Mouse (Mus musculus): ENCODE results near the gene Flot1.

DNA sequence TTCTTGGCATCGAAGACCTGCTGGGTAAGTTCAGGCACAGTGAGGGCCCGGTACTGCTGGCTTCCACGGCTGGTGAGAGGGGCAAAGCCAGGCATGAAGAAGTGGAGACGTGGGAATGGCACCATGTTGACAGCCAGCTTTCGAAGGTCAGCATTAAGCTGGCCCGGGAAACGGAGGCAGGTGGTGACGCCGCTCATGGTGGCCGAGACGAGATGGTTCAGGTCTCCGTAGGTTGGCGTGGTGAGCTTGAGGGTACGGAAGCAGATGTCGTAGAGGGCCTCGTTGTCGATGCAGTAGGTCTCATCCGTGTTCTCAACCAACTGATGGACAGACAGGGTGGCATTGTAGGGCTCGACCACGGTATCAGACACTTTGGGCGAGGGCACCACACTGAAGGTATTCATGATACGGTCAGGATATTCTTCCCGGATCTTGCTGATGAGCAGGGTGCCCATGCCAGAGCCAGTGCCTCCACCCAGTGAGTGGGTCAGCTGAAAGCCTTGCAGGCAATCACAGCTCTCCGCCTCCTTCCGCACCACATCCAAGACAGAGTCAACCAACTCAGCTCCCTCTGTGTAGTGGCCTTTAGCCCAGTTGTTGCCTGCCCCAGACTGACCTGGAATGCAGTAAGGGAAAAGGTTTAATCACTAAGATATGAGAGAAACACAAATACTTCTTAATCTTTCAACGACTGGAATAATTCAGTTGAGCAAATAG is 12.6 kb downstream of the Flot1 start:
- TF ChIP-seq CTCF (IDR thresholded peaks at IDR 0.05; ENCODE audit: low read depth, low read length) = no peak
- TF ChIP-seq POLR2A (IDR thresholded peaks at IDR 0.05; ENCODE audit: extremely low read depth, insufficient read depth, low read length) = no peak

Measured in liver, adult 2 months (tissue).